Mouse (Mus musculus): ENCODE data around the gene Mapk6. TPM values are rescaled to one million over a fixed set of nuclear protein-coding genes. Genes with fewer than 3 reads are reported as not detected.

Mapk6 gene
- total and polyA plus RNA-seq, 3 experiments: 7.6 to 49.2 (median 49.2) TPM

- ATAC-seq (ENCODE audit: extremely low read depth, insufficient number of reproducible peaks, low FRiP score, poor library complexity, severe bottlenecking): no peak
- no peaks in the 10 kb centered on the region for H3K4me1 ChIP-seq (ENCODE audit: insufficient read depth, low read depth, low read length)
- DNase-seq (ENCODE audit: low spot score): no peak
- no peaks in the 10 kb centered on the region for H3K36me3 ChIP-seq (replicated peaks)
- no peaks in the 10 kb centered on the region for H3K9me3 ChIP-seq (replicated peaks)
- peaks cover 5% of the 10 kb centered on the region; the same call in 1 of the 2 replicates for H3K27me3 ChIP-seq (ENCODE audit: insufficient read depth, low read length)
- H3K4me3 ChIP-seq (ENCODE audit: low read depth, low read length): no peak overlapping the region
- TF ChIP-seq POLR2AphosphoS5 (IDR thresholded peaks at IDR 0.05; ENCODE audit: insufficient replicate concordance, low read depth, low read length): no peak
Observed at GRCm38 (mm10) chr9:75330821-75331220, 79.0 kb downstream of the Mapk6 start.

GRCm38 (mm10) chr9:75328047-75328446 lies 81.8 kb downstream of the Mapk6 start:
- Histone ChIP-seq H3K9me3 (replicated peaks) (no peaks in the 10 kb centered on the region), H3K36me3 (replicated peaks) (no peaks in the 10 kb centered on the region), H3K4me1 (ENCODE audit: insufficient read depth, low read depth, low read length) (no peaks in the 10 kb centered on the region), H3K27me3 (ENCODE audit: insufficient read depth, low read length) (peaks cover 5% of the 10 kb centered on the region; the same call in 1 of the 2 replicates), H3K4me3 (ENCODE audit: low read depth, low read length) (no peak overlapping the region)
- DNase-seq (ENCODE audit: low spot score) (no peak), ATAC-seq (ENCODE audit: extremely low read depth, insufficient number of reproducible peaks, low FRiP score, poor library complexity, severe bottlenecking) (no peak)
- no peak for TF ChIP-seq TAL1 (conservative IDR thresholded peaks at IDR 0.05; ENCODE audit: low read depth, low read length)

- no peak for ATAC-seq (ENCODE audit: extremely low read depth, insufficient number of reproducible peaks, low FRiP score, poor library complexity, severe bottlenecking)
- no peaks in the 10 kb centered on the region for H3K36me3 ChIP-seq (replicated peaks)
Observed at GRCm38 (mm10) chr9:75322099-75322885, 87.5 kb downstream of the Mapk6 start.

GRCm38 (mm10) chr9:75319365-75319764 lies 90.4 kb downstream of the Mapk6 start:
- TF ChIP-seq CTCF (IDR thresholded peaks at IDR 0.05; ENCODE audit: low read depth, low read length): no peak
- no peak for TF ChIP-seq GATA2 (IDR thresholded peaks at IDR 0.05; ENCODE audit: borderline replicate concordance, low read depth, low read length)
- no peak for TF ChIP-seq TAL1 (conservative IDR thresholded peaks at IDR 0.05; ENCODE audit: low read depth, low read length)
- no peak for TF ChIP-seq GATA1 (IDR thresholded peaks at IDR 0.05; ENCODE audit: borderline replicate concordance, low read length)
- no peak for TF ChIP-seq POLR2AphosphoS5 (IDR thresholded peaks at IDR 0.05; ENCODE audit: insufficient replicate concordance, low read depth, low read length)
- H3K4me1 ChIP-seq (ENCODE audit: insufficient read depth, low read depth, low read length): peaks cover 1% of the 10 kb centered on the region
- no peak for ATAC-seq (ENCODE audit: extremely low read depth, insufficient number of reproducible peaks, low FRiP score, poor library complexity, severe bottlenecking)

More at GRCm38 (mm10) chr9:75322099-75322885, 87.5 kb downstream of the Mapk6 start:
- TF ChIP-seq TAL1 (conservative IDR thresholded peaks at IDR 0.05; ENCODE audit: low read depth, low read length) (no peak), GATA2 (IDR thresholded peaks at IDR 0.05; ENCODE audit: borderline replicate concordance, low read depth, low read length) (no peak), GATA1 (IDR thresholded peaks at IDR 0.05; ENCODE audit: borderline replicate concordance, low read length) (no peak), POLR2AphosphoS5 (IDR thresholded peaks at IDR 0.05; ENCODE audit: insufficient replicate concordance, low read depth, low read length) (no peak), CTCF (IDR thresholded peaks at IDR 0.05; ENCODE audit: low read depth, low read length) (no peak)
- no peak for DNase-seq (ENCODE audit: low spot score)
- H3K9me3 ChIP-seq (replicated peaks): no peaks in the 10 kb centered on the region
- peaks cover 11% of the 10 kb centered on the region for H3K27me3 ChIP-seq (ENCODE audit: insufficient read depth, low read length)
- H3K4me1 ChIP-seq (ENCODE audit: insufficient read depth, low read depth, low read length): no peaks in the 10 kb centered on the region
- H3K4me3 ChIP-seq (ENCODE audit: low read depth, low read length): no peak overlapping the region

More at GRCm38 (mm10) chr9:75319365-75319764, 90.4 kb downstream of the Mapk6 start:
- Histone ChIP-seq H3K36me3 (replicated peaks) (no peaks in the 10 kb centered on the region), H3K4me3 (ENCODE audit: low read depth, low read length) (no peak overlapping the region), H3K27me3 (ENCODE audit: insufficient read depth, low read length) (peaks cover 18% of the 10 kb centered on the region), H3K9me3 (replicated peaks) (no peaks in the 10 kb centered on the region)
- DNase-seq (ENCODE audit: low spot score): no peak

Other genes with a start within 250 kb of the Mapk6 start
- gene Myo5c, start 178.0 kb downstream of the Mapk6 start, total RNA-seq (2014; fragmentation: Nextera tagmentation): 0.15 TPM in 1 of 2 replicates, not detected in the other
- gene Myo5c, start 178.0 kb downstream of the Mapk6 start, total RNA-seq (2017): under 0.01 and 0.22 TPM in 2 replicates
- gene Myo5c, start 178.0 kb downstream of the Mapk6 start, polyA plus RNA-seq (2012): not detected in 2 replicates
- gene Gnb5, start 103.7 kb downstream of the Mapk6 start, total RNA-seq (2014; fragmentation: Nextera tagmentation): not detected in 2 replicates
- 0.17 and 0.66 TPM in 2 replicates for gene Gnb5, start 103.7 kb downstream of the Mapk6 start, total RNA-seq (2017)
- gene Gnb5, start 103.7 kb downstream of the Mapk6 start, polyA plus RNA-seq (2012): not detected in 2 replicates
- not detected in 2 replicates for gene Bcl2l10, start 62.2 kb downstream of the Mapk6 start, total RNA-seq (2014; fragmentation: Nextera tagmentation)
- 0.12 and 0.33 TPM in 2 replicates for gene Bcl2l10, start 62.2 kb downstream of the Mapk6 start, total RNA-seq (2017)
- not detected in 2 replicates for gene Bcl2l10, start 62.2 kb downstream of the Mapk6 start, polyA plus RNA-seq (2012)
- 21.1 and 29.5 TPM in 2 replicates for gene Leo1, start 31.5 kb upstream of the Mapk6 start, total RNA-seq (2014; fragmentation: Nextera tagmentation)
- gene Leo1, start 31.5 kb upstream of the Mapk6 start, total RNA-seq (2017): 38.0 and 48.3 TPM in 2 replicates
- gene Leo1, start 31.5 kb upstream of the Mapk6 start, polyA plus RNA-seq (2012): 12.1 and 14.4 TPM in 2 replicates
- 115 and 123 TPM in 2 replicates for gene Tmod3, start 149.7 kb upstream of the Mapk6 start, total RNA-seq (2014; fragmentation: Nextera tagmentation)
- 118 and 136 TPM in 2 replicates for gene Tmod3, start 149.7 kb upstream of the Mapk6 start, total RNA-seq (2017)
- gene Tmod3, start 149.7 kb upstream of the Mapk6 start, polyA plus RNA-seq (2012): 10.9 and 11.3 TPM in 2 replicates
- gene Tmod2, start 201.3 kb upstream of the Mapk6 start, total RNA-seq (2014; fragmentation: Nextera tagmentation): not detected in 2 replicates
- 0.17 and 0.38 TPM in 2 replicates for gene Tmod2, start 201.3 kb upstream of the Mapk6 start, total RNA-seq (2017)
- gene Tmod2, start 201.3 kb upstream of the Mapk6 start, polyA plus RNA-seq (2012): not detected in 2 replicates
- not detected in 2 replicates for gene Lysmd2, start 215.7 kb upstream of the Mapk6 start, total RNA-seq (2014; fragmentation: Nextera tagmentation)
- 0.12 and 0.22 TPM in 2 replicates for gene Lysmd2, start 215.7 kb upstream of the Mapk6 start, total RNA-seq (2017)
- not detected in 2 replicates for gene Lysmd2, start 215.7 kb upstream of the Mapk6 start, polyA plus RNA-seq (2012)

All from G1E (cell line).